Mouse (Mus musculus): ENCODE measurements at regions not wholly inside any gene's neighbourhood (a gene's known extent, or its start where the extent isn't known, plus 50 kb on each side); places are given as distances from the start of the nearest gene placed in this dataset.
A peak's percentile ranks its signal among the peaks of the same experiment; 100 is the strongest.

GRCm38 (mm10) chr4:106129327-106129726 is 186.7 kb upstream of the Usp24 start:
- H3K4me3 ChIP-seq (ENCODE audit: insufficient read depth, low read depth, low read length) = no peak overlapping the region
- H3K36me3 ChIP-seq (ENCODE audit: control insufficient read depth, insufficient read depth, low read length) = no peaks in the 10 kb centered on the region
- no peaks in the 10 kb centered on the region for H3K4me1 ChIP-seq (ENCODE audit: control insufficient read depth, insufficient read depth, low read length)
- no peak overlapping the region for H3K9ac ChIP-seq (ENCODE audit: low read depth, low read length)
- no peaks in the 10 kb centered on the region for H3K79me2 ChIP-seq (ENCODE audit: control insufficient read depth, insufficient read depth, low read length)
- DNase-seq (ENCODE audit: extremely low read depth, low read depth, low spot score) = no peak
- no peak overlapping the region for H3K27ac ChIP-seq (replicated peaks; ENCODE audit: insufficient read depth, low read depth, low read length)
- no peaks in the 10 kb centered on the region for H3K27me3 ChIP-seq (ENCODE audit: control insufficient read depth, insufficient read depth, low read length)
- TF ChIP-seq POLR2A (IDR thresholded peaks at IDR 0.05; ENCODE audit: extremely low read depth, insufficient read depth, low read length) (no peak), CTCF (IDR thresholded peaks at IDR 0.05; ENCODE audit: low read depth, low read length) (no peak)
- 87% methylated on average over 7 of the region's 7 CpGs for WGBS

GRCm38 (mm10) chr4:106129803-106130202 is 186.2 kb upstream of the Usp24 start:
- 95% methylated on average over 2 of the region's 2 CpGs for WGBS
- H3K27ac ChIP-seq (replicated peaks; ENCODE audit: insufficient read depth, low read depth, low read length) = no peak overlapping the region
- no peaks in the 10 kb centered on the region for H3K27me3 ChIP-seq (ENCODE audit: control insufficient read depth, insufficient read depth, low read length)
- H3K4me1 ChIP-seq (ENCODE audit: control insufficient read depth, insufficient read depth, low read length) = no peaks in the 10 kb centered on the region
- no peak overlapping the region for H3K9ac ChIP-seq (ENCODE audit: low read depth, low read length)
- H3K79me2 ChIP-seq (ENCODE audit: control insufficient read depth, insufficient read depth, low read length) = no peaks in the 10 kb centered on the region
- H3K36me3 ChIP-seq (ENCODE audit: control insufficient read depth, insufficient read depth, low read length) = no peaks in the 10 kb centered on the region
- DNase-seq (ENCODE audit: extremely low read depth, low read depth, low spot score) = no peak
- TF ChIP-seq CTCF (IDR thresholded peaks at IDR 0.05; ENCODE audit: low read depth, low read length) (no peak), POLR2A (IDR thresholded peaks at IDR 0.05; ENCODE audit: extremely low read depth, insufficient read depth, low read length) (no peak)
- H3K4me3 ChIP-seq (ENCODE audit: insufficient read depth, low read depth, low read length) = no peak overlapping the region

GRCm38 (mm10) chr4:106133746-106134730 is 182.0 kb upstream of the Usp24 start:
- no peak overlapping the region for H3K9ac ChIP-seq (ENCODE audit: low read depth, low read length)
- TF ChIP-seq POLR2A (IDR thresholded peaks at IDR 0.05; ENCODE audit: extremely low read depth, insufficient read depth, low read length) (no peak), CTCF (IDR thresholded peaks at IDR 0.05; ENCODE audit: low read depth, low read length) (no peak)
- WGBS = 81% methylated on average over 10 of the region's 10 CpGs
- H3K4me1 ChIP-seq (ENCODE audit: control insufficient read depth, insufficient read depth, low read length) = no peaks in the 10 kb centered on the region
- H3K4me3 ChIP-seq (ENCODE audit: insufficient read depth, low read depth, low read length) = no peak overlapping the region
- DNase-seq (ENCODE audit: extremely low read depth, low read depth, low spot score) = peak; percentile 63
- H3K36me3 ChIP-seq (ENCODE audit: control insufficient read depth, insufficient read depth, low read length) = no peaks in the 10 kb centered on the region
- no peaks in the 10 kb centered on the region for H3K27me3 ChIP-seq (ENCODE audit: control insufficient read depth, insufficient read depth, low read length)
- no peaks in the 10 kb centered on the region for H3K79me2 ChIP-seq (ENCODE audit: control insufficient read depth, insufficient read depth, low read length)
- no peak overlapping the region for H3K27ac ChIP-seq (replicated peaks; ENCODE audit: insufficient read depth, low read depth, low read length)

GRCm38 (mm10) chr4:106142741-106143140 is 173.3 kb upstream of the Usp24 start:
- Histone ChIP-seq H3K4me1 (ENCODE audit: control insufficient read depth, insufficient read depth, low read length) (no peaks in the 10 kb centered on the region), H3K9ac (ENCODE audit: low read depth, low read length) (no peak overlapping the region), H3K36me3 (ENCODE audit: control insufficient read depth, insufficient read depth, low read length) (no peaks in the 10 kb centered on the region), H3K27me3 (ENCODE audit: control insufficient read depth, insufficient read depth, low read length) (no peaks in the 10 kb centered on the region), H3K4me3 (ENCODE audit: insufficient read depth, low read depth, low read length) (no peak overlapping the region), H3K27ac (replicated peaks; ENCODE audit: insufficient read depth, low read depth, low read length) (no peak overlapping the region), H3K79me2 (ENCODE audit: control insufficient read depth, insufficient read depth, low read length) (no peaks in the 10 kb centered on the region)
- 70% methylated on average over 4 of the region's 4 CpGs for WGBS
- TF ChIP-seq CTCF (IDR thresholded peaks at IDR 0.05; ENCODE audit: low read depth, low read length) = no peak
- no peak for TF ChIP-seq POLR2A (IDR thresholded peaks at IDR 0.05; ENCODE audit: extremely low read depth, insufficient read depth, low read length)
- peak; percentile 53 for DNase-seq (ENCODE audit: extremely low read depth, low read depth, low spot score)

- no peaks in the 10 kb centered on the region for H3K27me3 ChIP-seq (ENCODE audit: control insufficient read depth, insufficient read depth, low read length)
- no peaks in the 10 kb centered on the region for H3K36me3 ChIP-seq (ENCODE audit: control insufficient read depth, insufficient read depth, low read length)
- peak; percentile 51 for DNase-seq (ENCODE audit: extremely low read depth, low read depth, low spot score)
- no peaks in the 10 kb centered on the region for H3K79me2 ChIP-seq (ENCODE audit: control insufficient read depth, insufficient read depth, low read length)
- H3K27ac ChIP-seq (replicated peaks; ENCODE audit: insufficient read depth, low read depth, low read length) = no peak overlapping the region
- no peak overlapping the region for H3K4me3 ChIP-seq (ENCODE audit: insufficient read depth, low read depth, low read length)
- H3K4me1 ChIP-seq (ENCODE audit: control insufficient read depth, insufficient read depth, low read length) = no peaks in the 10 kb centered on the region
- H3K9ac ChIP-seq (ENCODE audit: low read depth, low read length) = no peak overlapping the region
- TF ChIP-seq POLR2A (IDR thresholded peaks at IDR 0.05; ENCODE audit: extremely low read depth, insufficient read depth, low read length) (no peak), CTCF (IDR thresholded peaks at IDR 0.05; ENCODE audit: low read depth, low read length) (no peak)
- WGBS = 80% methylated on average over 7 of the region's 7 CpGs
Observed at GRCm38 (mm10) chr4:106144351-106145116, 171.5 kb upstream of the Usp24 start.
